12 mouse cellular contexts compared by ENCODE assay signal in the genomic region with DNA sequence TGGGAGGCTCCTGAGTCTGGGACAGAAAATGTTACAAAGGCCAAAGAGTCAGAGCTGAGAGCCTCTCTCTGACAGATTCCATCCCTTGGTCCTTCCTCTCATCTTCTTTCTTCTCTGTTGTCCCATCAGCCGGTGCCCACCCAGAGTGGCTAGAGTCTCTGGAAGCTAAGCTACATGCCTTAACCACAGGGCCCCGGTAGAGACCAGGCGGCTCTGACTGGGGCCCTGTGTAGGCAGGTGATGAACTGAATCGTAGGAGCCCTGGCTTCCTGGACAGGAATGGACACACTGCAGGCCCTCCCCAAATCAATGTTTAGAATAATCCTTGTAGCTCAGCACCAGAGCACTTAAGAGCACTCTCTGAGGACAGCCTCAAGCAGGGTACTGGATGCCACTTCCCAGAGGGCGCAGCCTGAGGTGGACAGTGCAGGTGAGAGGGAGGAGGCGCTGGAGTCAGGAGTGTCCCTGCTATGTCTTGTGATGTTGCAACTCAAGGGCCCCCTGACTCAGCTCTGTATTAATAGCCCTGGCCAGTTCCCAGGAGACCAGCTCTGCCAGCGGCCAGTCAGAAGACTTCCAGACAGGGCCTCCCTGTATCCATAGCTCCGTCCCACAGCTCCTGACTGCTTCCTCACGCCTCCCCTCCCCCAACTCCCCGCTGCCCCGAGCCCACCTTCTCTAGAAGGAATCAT. TPM values are rescaled to one million over a fixed set of nuclear protein-coding genes. Genes with fewer than 3 reads are reported as not detected.
DNase-seq lines count a peak whose midpoint lies in the region; ATAC-seq and TF ChIP-seq lines count a peak whose summit lies in the region.
"Had no signal": no experiment of that assay in that cellular context is flagged by ENCODE, and none has a peak within 500 bp of the region (broad histone marks: within the 10 kb centered on the region; RNA-seq: fewer than 3 reads in every experiment).

No protein-coding gene starts in this region.

- H3K4me3 ChIP-seq in lung, postnatal 0 days (ENCODE audit: low read depth, low read length): no peak overlapping the region
- no peak overlapping the region for H3K4me3 ChIP-seq in heart, embryonic 14.5 days (ENCODE audit: control insufficient read depth in 1 of 2, insufficient read depth in 1 of 2, low read depth in 1 of 2, low read length in 2 of 2)
- H3K4me3 ChIP-seq in liver, embryonic 16.5 days (ENCODE audit: low read depth, low read length): no peak overlapping the region
- no peak overlapping the region for H3K4me3 ChIP-seq in midbrain, embryonic 10.5 days

- DNase-seq in lung, postnatal 0 days (ENCODE audit: low spot score): no peak
- no peak for DNase-seq in lung, postnatal 14 days
- DNase-seq in gastrocnemius, adult 8-10 months (ENCODE audit: low spot score in 2 of 2): peak; percentile 80 to 87
- DNase-seq in ovary, postnatal 36 days (ENCODE audit: low spot score): no peak
- DNase-seq in layer of hippocampus, postnatal 14 days (ENCODE audit: low spot score in 2 of 2): no peak
- DNase-seq in midbrain, embryonic 10.5 days (ENCODE audit: low spot score): no peak
- DNase-seq: left cerebral cortex, postnatal 4 days; right cerebral cortex, postnatal 25 days had no signal

- H3K9ac ChIP-seq in lung, postnatal 0 days (replicated peaks; ENCODE audit: low read depth): no peak overlapping the region
- H3K9ac ChIP-seq in heart, embryonic 14.5 days (ENCODE audit: low read length): peak overlapping the region; percentile 18
- H3K9ac ChIP-seq in liver, embryonic 16.5 days (ENCODE audit: low read depth, low read length): peak overlapping the region; percentile 30

- H3K4me1 ChIP-seq in lung, postnatal 0 days (ENCODE audit: insufficient read depth, low read depth, low read length): peaks cover 2% of the 10 kb centered on the region; the same call in 1 of the 2 replicates
- H3K4me1 ChIP-seq in heart, embryonic 14.5 days (ENCODE audit: control insufficient read depth in 2 of 2, insufficient read depth in 2 of 2, low read length in 2 of 2): peaks cover 33 to 48% of the 10 kb centered on the region in 2 experiments
- peaks cover 75% of the 10 kb centered on the region for H3K4me1 ChIP-seq in liver, embryonic 16.5 days (ENCODE audit: control insufficient read depth, low read depth, low read length)
- peaks cover 22% of the 10 kb centered on the region for H3K4me1 ChIP-seq in midbrain, embryonic 10.5 days

- ATAC-seq in lung, postnatal 0 days: peak; percentile 20; the same call in 1 of the 2 replicates
- peak; percentile 57 for ATAC-seq in heart, embryonic 14.5 days (ENCODE audit: insufficient number of reproducible peaks, insufficient read depth, low FRiP score, low read depth)
- no peak for ATAC-seq in liver, embryonic 16.5 days (ENCODE audit: low read depth)
- ATAC-seq: activated CD4-positive, CD25-positive, alpha-beta regulatory T cell, adult 4 months; forebrain, embryonic 14.5 days had no signal

- no peaks in the 10 kb centered on the region for H3K27me3 ChIP-seq in lung, postnatal 0 days (replicated peaks; ENCODE audit: insufficient read depth, low read length)
- no peaks in the 10 kb centered on the region for H3K27me3 ChIP-seq in heart, embryonic 14.5 days (ENCODE audit: control insufficient read depth, insufficient read depth, low read length)
- H3K27me3 ChIP-seq in liver, embryonic 16.5 days (ENCODE audit: control insufficient read depth, insufficient read depth, low read depth, low read length): no peaks in the 10 kb centered on the region
- 0 out of 2 replicates have a peak, but pooled peaks cover 4% of the 10 kb centered on the region for H3K27me3 ChIP-seq in midbrain, embryonic 10.5 days (ENCODE audit: low read depth, poor library complexity, severe bottlenecking)

- TF ChIP-seq EP300 in lung, postnatal 0 days (IDR thresholded peaks at IDR 0.05): no peak

- WGBS in lung, postnatal 0 days: 52% methylated on average over 11 of the region's 11 CpGs
- 23% methylated on average over 11 of the region's 11 CpGs for WGBS in heart, embryonic 14.5 days
- WGBS in liver, embryonic 16.5 days (ENCODE audit: insufficient replicate concordance): 57% methylated on average over 11 of the region's 11 CpGs
- WGBS in midbrain, embryonic 10.5 days: 65% methylated on average over 11 of the region's 11 CpGs

- no peaks in the 10 kb centered on the region for H3K36me3 ChIP-seq in lung, postnatal 0 days (ENCODE audit: insufficient read depth, low read length)
- no peaks in the 10 kb centered on the region for H3K36me3 ChIP-seq in heart, embryonic 14.5 days (ENCODE audit: control insufficient read depth, insufficient read depth, low read length)
- H3K36me3 ChIP-seq in liver, embryonic 16.5 days (ENCODE audit: control insufficient read depth, insufficient read depth): no peaks in the 10 kb centered on the region
- no peaks in the 10 kb centered on the region for H3K36me3 ChIP-seq in midbrain, embryonic 10.5 days

- no peaks in the 10 kb centered on the region for H3K9me3 ChIP-seq in lung, postnatal 0 days (ENCODE audit: low read length)
- no peaks in the 10 kb centered on the region for H3K9me3 ChIP-seq in heart, embryonic 14.5 days (ENCODE audit: control insufficient read depth, low read length)
- no peaks in the 10 kb centered on the region for H3K9me3 ChIP-seq in liver, embryonic 16.5 days (replicated peaks; ENCODE audit: control insufficient read depth, low read length)
- H3K9me3 ChIP-seq in midbrain, embryonic 10.5 days (replicated peaks): no peaks in the 10 kb centered on the region

- no peak for TF ChIP-seq CTCF in lung, postnatal 0 days (IDR thresholded peaks at IDR 0.05)

- no peak overlapping the region for H3K4me2 ChIP-seq in lung, postnatal 0 days (replicated peaks; ENCODE audit: low read depth, low read length)
- peak overlapping the region; percentile 47 for H3K4me2 ChIP-seq in heart, embryonic 14.5 days (ENCODE audit: low read length)
- no peak overlapping the region for H3K4me2 ChIP-seq in liver, embryonic 16.5 days (ENCODE audit: low read depth, low read length)

- no peak overlapping the region for H3K27ac ChIP-seq in lung, postnatal 0 days (ENCODE audit: low read length)
- peak overlapping the region; percentile 93 to 95 for H3K27ac ChIP-seq in heart, embryonic 14.5 days (replicated peaks in 1 of 2; ENCODE audit: control insufficient read depth in 1 of 2, insufficient read depth in 1 of 2, low read depth in 2 of 2, low read length in 2 of 2)
- H3K27ac ChIP-seq in liver, embryonic 16.5 days (ENCODE audit: low read length): peak overlapping the region; percentile 96
- H3K27ac ChIP-seq in midbrain, embryonic 10.5 days (replicated peaks): no peak overlapping the region

RNA-seq across cellular contexts. Expression of gene Prrc2b, which starts 21.4 kb away (rescaled TPM):
- polyA plus RNA-seq in lung, postnatal 0 days (2015; fragmentation: Nextera tagmentation; extraction: Ambion mirVana): 21.2 and 24.6 TPM in 2 replicates
- total RNA-seq in gastrocnemius, adult 8-10 months (2022): 10 to 100 TPM; 81.0 to 90.8 (median 85.9) TPM
- 35.8 and 41.8 TPM in 2 replicates for polyA plus RNA-seq in heart, embryonic 14.5 days (2014; fragmentation: Nextera tagmentation; extraction: Ambion mirVana)
- 4.5 and 4.7 TPM in 2 replicates for polyA plus RNA-seq in liver, embryonic 16.5 days (2015; fragmentation: Nextera tagmentation; extraction: Ambion mirVana)
- total RNA-seq in layer of hippocampus, postnatal 14 days (2021): 100 to 1,000 TPM; 253 to 268 TPM
- polyA plus RNA-seq in midbrain, embryonic 10.5 days (2016; fragmentation: Nextera tagmentation; extraction: Ambion mirVana): 41.5 and 57.6 TPM in 2 replicates

RNA-seq across cellular contexts. Expression of gene Plpp7, which starts 34.2 kb away (rescaled TPM):
- 2.4 and 2.5 TPM in 2 replicates for polyA plus RNA-seq in lung, postnatal 0 days (2015; fragmentation: Nextera tagmentation; extraction: Ambion mirVana)
- total RNA-seq in gastrocnemius, adult 8-10 months (2022): 100 to 1,000 TPM in 3 of 4 experiments, 10 to 100 TPM in 1; 99.5 to 130 (median 113) TPM
- polyA plus RNA-seq in heart, embryonic 14.5 days (2014; fragmentation: Nextera tagmentation; extraction: Ambion mirVana): 13.3 and 13.6 TPM in 2 replicates
- 1.4 and 2.1 TPM in 2 replicates for polyA plus RNA-seq in liver, embryonic 16.5 days (2015; fragmentation: Nextera tagmentation; extraction: Ambion mirVana)
- 10 to 100 TPM; 20.2 to 21.5 TPM for total RNA-seq in layer of hippocampus, postnatal 14 days (2021)
- 7.1 and 7.8 TPM in 2 replicates for polyA plus RNA-seq in midbrain, embryonic 10.5 days (2016; fragmentation: Nextera tagmentation; extraction: Ambion mirVana)
- polyA plus RNA-seq: activated CD4-positive, CD25-positive, alpha-beta regulatory T cell, adult 4 months had no signal

RNA-seq across cellular contexts. Expression of gene Fam78a, which starts 44.9 kb away (rescaled TPM):
- polyA plus RNA-seq in lung, postnatal 0 days (2015; fragmentation: Nextera tagmentation; extraction: Ambion mirVana): 2.5 TPM in 2 replicates
- 10 to 100 TPM; 10.8 to 17.5 (median 14.9) TPM for total RNA-seq in gastrocnemius, adult 8-10 months (2022)
- 29.0 and 33.7 TPM in 2 replicates for polyA plus RNA-seq in heart, embryonic 14.5 days (2014; fragmentation: Nextera tagmentation; extraction: Ambion mirVana)
- polyA plus RNA-seq in liver, embryonic 16.5 days (2015; fragmentation: Nextera tagmentation; extraction: Ambion mirVana): 6.5 and 7.0 TPM in 2 replicates
- 1 to 10 TPM; 2.4 to 2.7 TPM for total RNA-seq in layer of hippocampus, postnatal 14 days (2021)
- 1.3 and 1.6 TPM in 2 replicates for polyA plus RNA-seq in midbrain, embryonic 10.5 days (2016; fragmentation: Nextera tagmentation; extraction: Ambion mirVana)

Comparison
In these comparisons a context has a peak if more than half of its experiments do, and no peak if none do; other contexts are left out.
1. DNase-seq: peak in gastrocnemius, adult 8-10 months (2 of 2); none in lung, postnatal 0 days (single experiment), lung, postnatal 14 days (single experiment), ovary, postnatal 36 days (single experiment), layer of hippocampus, postnatal 14 days (0 of 2) and midbrain, embryonic 10.5 days (single experiment).
2. H3K27ac ChIP-seq: peak in heart, embryonic 14.5 days (2 of 2) and liver, embryonic 16.5 days (single experiment); none in lung, postnatal 0 days (single experiment) and midbrain, embryonic 10.5 days (single experiment).